Mouse (Mus musculus) lung, postnatal 4 days (tissue): ENCODE data around the gene Sell.
"Not testable (repeated sequence)": the region's sequence is repeated elsewhere in the genome, so short reads cannot be mapped to it uniquely, and the experiment has no call there.

ENCODE experiments used
- DNase-seq, 2 experiments: peaks; one replicate each; pipeline ENCODE4 v3.0.0; 2021

Sell gene

DNA sequence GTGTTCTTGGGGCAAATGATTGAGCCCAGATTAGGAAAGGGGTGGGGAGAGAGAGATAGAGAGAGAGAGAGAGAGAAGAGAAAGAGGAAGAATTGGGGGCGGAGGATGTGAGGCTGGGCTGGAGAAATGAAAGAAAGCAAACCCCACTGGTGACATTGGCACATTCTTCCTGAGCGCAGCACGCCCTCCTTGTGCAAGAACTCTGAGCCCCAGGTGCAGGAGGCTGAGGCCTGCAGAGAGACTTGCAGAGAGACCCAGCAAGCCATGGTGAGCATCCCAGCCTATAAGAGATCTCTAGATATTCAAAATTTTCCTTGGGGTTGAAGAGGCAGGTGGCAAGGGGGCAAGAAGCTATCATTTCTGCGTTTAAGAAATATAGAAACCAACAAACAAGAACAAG, at the start of gene Sell:
Gene Sell (plus strand): TSS at position 58 of the 400 bp plus-strand sequence.
- DNase-seq, result peak; percentile 41 to 42

DNA sequence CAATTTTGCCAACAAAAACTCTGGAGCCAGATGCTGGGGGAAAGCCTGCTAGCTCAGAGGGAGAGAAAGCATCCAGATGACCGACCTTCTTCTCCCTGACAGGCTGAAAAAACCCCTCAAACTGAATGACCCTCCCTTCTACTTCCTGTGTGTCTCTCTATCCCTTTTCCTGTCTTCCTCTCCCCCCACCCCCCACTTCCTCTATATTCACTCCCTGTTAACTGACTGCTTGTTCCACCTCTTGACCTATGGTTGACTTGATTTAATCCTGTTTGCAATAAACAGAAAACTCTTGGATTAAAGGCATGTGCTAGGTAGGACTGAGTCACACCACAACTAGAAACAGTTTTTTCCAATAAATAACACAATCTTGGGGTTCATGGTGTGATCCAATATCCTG, 47.2 kb upstream of the Sell start:
- no peak for DNase-seq

GRCm38 (mm10) chr1:164018221-164018896, 43.4 kb upstream of the Sell start:
- DNase-seq, result no peak

DNA sequence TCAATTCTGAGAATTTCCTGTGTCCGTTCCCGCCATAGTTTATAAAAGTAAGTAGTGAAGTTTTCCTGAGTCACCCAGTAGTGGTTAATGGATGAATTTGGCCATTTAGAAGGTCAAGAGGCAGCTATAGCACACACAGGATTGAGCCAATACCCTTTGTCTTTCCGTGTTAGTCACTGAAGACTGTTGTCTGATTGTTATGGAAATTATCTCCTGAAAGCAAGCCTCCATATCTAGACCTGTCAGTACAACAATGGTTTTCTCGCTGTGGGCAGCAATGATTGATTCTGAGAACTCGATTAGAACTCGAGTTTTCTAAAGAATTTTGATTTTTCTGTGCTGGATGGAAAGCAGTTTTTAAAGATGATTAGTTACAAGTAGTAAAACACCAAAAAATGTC, 42.0 kb upstream of the Sell start:
- DNase-seq, result no peak

GRCm38 (mm10) chr1:164020746-164021145, 41.0 kb upstream of the Sell start:
- DNase-seq, result not testable (repeated sequence)

- DNase-seq, result not testable (repeated sequence)
Observed at GRCm38 (mm10) chr1:164022106-164022505, 39.7 kb upstream of the Sell start.

DNA sequence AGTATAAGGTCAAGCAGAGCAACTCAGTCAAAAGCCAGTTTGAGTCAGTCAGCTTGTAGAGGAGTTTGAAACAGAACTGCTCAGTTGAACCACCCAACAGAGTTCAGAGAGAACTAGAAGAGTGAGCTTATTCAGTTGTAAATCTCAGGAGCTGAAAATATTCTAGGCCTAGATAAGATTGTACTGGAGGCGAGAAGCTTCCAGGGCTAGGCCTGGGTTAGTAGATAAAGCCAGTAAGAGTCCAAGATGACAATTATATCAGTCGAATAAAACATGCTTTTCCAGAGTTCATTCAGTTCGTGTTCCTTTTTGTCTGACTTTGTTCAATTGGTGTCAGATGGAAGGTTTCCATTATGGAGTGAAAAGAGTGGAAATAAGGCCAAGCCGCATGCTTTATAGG, 36.1 kb upstream of the Sell start:
- no peak for DNase-seq

- DNase-seq, result peak in 1 of 2 experiments; percentile 17
Observed at GRCm38 (mm10) chr1:164027416-164027815, 34.4 kb upstream of the Sell start.

- no peak for DNase-seq
Observed at GRCm38 (mm10) chr1:164040385-164041135, 21.2 kb upstream of the Sell start.

DNA sequence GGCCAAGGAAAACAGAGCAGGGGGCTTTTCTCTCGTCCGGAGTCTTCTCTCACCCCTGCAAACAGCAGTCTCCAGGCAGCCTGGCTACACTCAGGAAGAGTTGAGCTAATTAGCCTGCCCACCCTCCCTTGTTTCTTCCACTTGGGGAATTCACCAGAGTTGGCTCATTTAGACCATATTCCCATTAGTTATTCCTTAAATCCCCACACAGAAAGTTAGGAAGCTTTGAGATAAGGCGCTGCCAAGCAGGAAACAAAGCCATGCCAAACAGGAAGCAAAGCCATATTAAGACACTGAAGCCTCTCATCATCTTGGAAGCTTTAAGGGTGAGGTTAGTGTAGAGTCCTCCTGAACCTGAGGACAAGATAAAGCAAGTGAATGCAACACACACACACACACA, 18.2 kb upstream of the Sell start:
- peak; percentile 41 to 42 for DNase-seq

DNA sequence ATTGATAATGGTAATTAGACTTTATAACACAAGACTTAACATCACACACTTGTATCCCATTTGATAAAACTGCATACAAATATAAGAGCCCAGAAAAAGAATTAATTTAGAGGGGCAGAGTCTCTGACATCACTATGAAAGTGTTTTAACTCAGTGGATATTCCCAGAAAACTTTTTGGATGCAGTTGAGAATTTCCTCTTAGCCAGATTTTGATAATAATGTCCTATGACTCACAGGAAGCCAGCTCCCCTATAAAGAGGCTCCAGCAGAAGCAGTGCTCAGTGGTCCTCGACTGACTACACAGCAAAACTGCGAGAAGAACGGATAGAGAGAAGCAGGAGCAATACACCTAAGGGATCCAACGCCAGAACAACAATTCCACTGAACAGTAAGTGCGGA, 13.8 kb upstream of the Sell start, which contains the start of gene Sele:
Gene Sele (plus strand): TSS at position 301 of the 400 bp plus-strand sequence.
- no peak for DNase-seq

- DNase-seq, result no peak
Observed at GRCm38 (mm10) chr1:164053561-164053960, 8.2 kb upstream of the Sell start.

DNA sequence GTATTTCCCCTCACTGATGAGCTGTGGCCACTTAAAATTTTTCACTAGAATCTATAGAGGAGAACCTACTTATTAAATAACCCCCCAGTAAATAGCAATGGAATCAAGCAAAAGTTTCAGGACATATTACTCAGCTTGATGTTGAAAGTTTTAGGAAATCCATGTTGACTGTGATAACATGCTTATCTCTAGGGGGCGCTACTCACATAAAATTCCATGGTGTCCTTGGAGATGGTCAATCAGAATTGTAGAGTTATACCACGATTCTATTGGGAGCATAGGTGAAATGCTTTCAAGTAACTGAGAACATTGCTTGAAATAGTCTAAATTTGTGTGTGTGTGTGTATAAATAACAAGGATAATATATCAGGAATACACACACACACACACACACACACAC, 7.0 kb upstream of the Sell start:
- no peak for DNase-seq

- no peak for DNase-seq
Observed at GRCm38 (mm10) chr1:164060071-164060470, 1.7 kb upstream of the Sell start.

- DNase-seq, result no peak
Observed at GRCm38 (mm10) chr1:164061278-164061677, 504 bp upstream of the Sell start.

- DNase-seq, result no peak
Observed at GRCm38 (mm10) chr1:164062856-164063255, 1.1 kb downstream of the Sell start.

GRCm38 (mm10) chr1:164063745-164064144, 2.0 kb downstream of the Sell start:
- DNase-seq, result no peak

- no peak for DNase-seq
Observed at GRCm38 (mm10) chr1:164069261-164069660, 7.5 kb downstream of the Sell start.

GRCm38 (mm10) chr1:164070461-164070860, 8.7 kb downstream of the Sell start:
- DNase-seq, result no peak

DNA sequence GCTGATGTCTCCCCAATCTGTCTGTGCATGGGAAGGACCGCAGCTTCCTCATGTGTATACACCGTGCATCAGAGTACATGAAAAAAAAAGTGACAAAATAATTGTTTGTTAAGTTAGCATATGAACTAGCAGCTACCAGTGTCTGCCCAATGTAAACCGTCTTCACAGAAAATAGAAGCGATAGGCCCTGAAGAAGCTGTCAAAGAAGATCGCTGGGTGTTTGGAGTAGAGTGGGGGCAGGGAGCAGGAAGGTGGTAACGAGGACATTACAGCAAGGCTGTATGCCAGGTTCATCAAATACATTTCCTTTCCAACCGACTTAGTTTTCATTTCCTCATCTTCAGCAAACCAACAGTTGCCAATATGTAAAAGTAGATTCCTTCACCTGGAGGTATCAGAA, 9.3 kb downstream of the Sell start:
- DNase-seq, result no peak

- no peak for DNase-seq
Observed at GRCm38 (mm10) chr1:164072001-164072400, 10.2 kb downstream of the Sell start.

GRCm38 (mm10) chr1:164073091-164073490, 11.3 kb downstream of the Sell start:
- DNase-seq, result no peak

GRCm38 (mm10) chr1:164073803-164074202, 12.0 kb downstream of the Sell start:
- no peak for DNase-seq

- DNase-seq, result no peak
Observed at GRCm38 (mm10) chr1:164074606-164075140, 12.9 kb downstream of the Sell start.
